Mouse (Mus musculus) lung, postnatal 10 days (tissue): Measurements from ENCODE around the gene Rabgap1l.
"Not testable (repeated sequence)": the region's sequence is repeated elsewhere in the genome, so short reads cannot be mapped to it uniquely, and the experiment has no call there.

ENCODE experiments used
- DNase-seq: peaks from one replicate; pipeline ENCODE4 v3.0.0; 2021

Rabgap1l gene

GRCm38 (mm10) chr1:160467443-160467842 lies 325.6 kb downstream of the Rabgap1l start:
- no peak for DNase-seq

- DNase-seq: no peak
Measured at GRCm38 (mm10) chr1:160465186-160465585, 327.8 kb downstream of the Rabgap1l start.

GRCm38 (mm10) chr1:160464148-160464547 lies 328.9 kb downstream of the Rabgap1l start:
- no peak for DNase-seq

GRCm38 (mm10) chr1:160460346-160460745 lies 332.7 kb downstream of the Rabgap1l start:
- no peak for DNase-seq

GRCm38 (mm10) chr1:160451663-160452062 lies 341.3 kb downstream of the Rabgap1l start:
- DNase-seq: no peak

- DNase-seq: no peak
Measured at GRCm38 (mm10) chr1:160448681-160449080, 344.3 kb downstream of the Rabgap1l start.

- no peak for DNase-seq
Measured at GRCm38 (mm10) chr1:160446823-160447222, 346.2 kb downstream of the Rabgap1l start.

- DNase-seq: no peak
Measured at GRCm38 (mm10) chr1:160443506-160443905, 349.5 kb downstream of the Rabgap1l start.

GRCm38 (mm10) chr1:160441679-160442078 lies 351.3 kb downstream of the Rabgap1l start:
- DNase-seq: no peak

- DNase-seq: no peak
Measured at GRCm38 (mm10) chr1:160441161-160441560, 351.9 kb downstream of the Rabgap1l start.

- no peak for DNase-seq
Measured at GRCm38 (mm10) chr1:160438820-160439219, 354.2 kb downstream of the Rabgap1l start.

GRCm38 (mm10) chr1:160417196-160417854 lies 375.7 kb downstream of the Rabgap1l start:
- DNase-seq: no peak

- peak; percentile 12 for DNase-seq
Measured at GRCm38 (mm10) chr1:160410822-160411221, 382.2 kb downstream of the Rabgap1l start.

- not testable (repeated sequence) for DNase-seq
Measured at GRCm38 (mm10) chr1:160409689-160410088, 383.3 kb downstream of the Rabgap1l start.

- no peak for DNase-seq
Measured at GRCm38 (mm10) chr1:160409123-160409522, 383.9 kb downstream of the Rabgap1l start.

- peak; percentile 13 for DNase-seq
Measured at GRCm38 (mm10) chr1:160408302-160408897, 384.6 kb downstream of the Rabgap1l start.

- peak; percentile 58 for DNase-seq
Measured at GRCm38 (mm10) chr1:160399428-160399827, 393.6 kb downstream of the Rabgap1l start.

- no peak for DNase-seq
Measured at GRCm38 (mm10) chr1:160397037-160397436, 396.0 kb downstream of the Rabgap1l start.

- no peak for DNase-seq
Measured at GRCm38 (mm10) chr1:160387446-160387845, 405.6 kb downstream of the Rabgap1l start.

- no peak for DNase-seq
Measured at GRCm38 (mm10) chr1:160378367-160378766, 414.6 kb downstream of the Rabgap1l start.

- peak; percentile 68 for DNase-seq
Measured at GRCm38 (mm10) chr1:160377337-160378336, 415.4 kb downstream of the Rabgap1l start.

GRCm38 (mm10) chr1:160374490-160374889 lies 418.5 kb downstream of the Rabgap1l start:
- DNase-seq: no peak

GRCm38 (mm10) chr1:160373306-160373705 lies 419.7 kb downstream of the Rabgap1l start:
- DNase-seq: no peak
